Mouse (Mus musculus) erythroblast, embryonic 14.5 days (primary cell): ENCODE data around the gene Gfpt2.

Source experiments
- GATA1 ChIP-seq: IDR thresholded peaks from 2 replicates; pipeline ENCODE4 v1.6.1; 2012; ENCODE audit warnings: low read length, inconsistent platforms, mixed read lengths
- TAL1 ChIP-seq: IDR thresholded peaks from 3 replicates; pipeline ENCODE4 v1.6.1; 2012; ENCODE audit warnings: low read length, inconsistent platforms, mixed read lengths

DNA sequence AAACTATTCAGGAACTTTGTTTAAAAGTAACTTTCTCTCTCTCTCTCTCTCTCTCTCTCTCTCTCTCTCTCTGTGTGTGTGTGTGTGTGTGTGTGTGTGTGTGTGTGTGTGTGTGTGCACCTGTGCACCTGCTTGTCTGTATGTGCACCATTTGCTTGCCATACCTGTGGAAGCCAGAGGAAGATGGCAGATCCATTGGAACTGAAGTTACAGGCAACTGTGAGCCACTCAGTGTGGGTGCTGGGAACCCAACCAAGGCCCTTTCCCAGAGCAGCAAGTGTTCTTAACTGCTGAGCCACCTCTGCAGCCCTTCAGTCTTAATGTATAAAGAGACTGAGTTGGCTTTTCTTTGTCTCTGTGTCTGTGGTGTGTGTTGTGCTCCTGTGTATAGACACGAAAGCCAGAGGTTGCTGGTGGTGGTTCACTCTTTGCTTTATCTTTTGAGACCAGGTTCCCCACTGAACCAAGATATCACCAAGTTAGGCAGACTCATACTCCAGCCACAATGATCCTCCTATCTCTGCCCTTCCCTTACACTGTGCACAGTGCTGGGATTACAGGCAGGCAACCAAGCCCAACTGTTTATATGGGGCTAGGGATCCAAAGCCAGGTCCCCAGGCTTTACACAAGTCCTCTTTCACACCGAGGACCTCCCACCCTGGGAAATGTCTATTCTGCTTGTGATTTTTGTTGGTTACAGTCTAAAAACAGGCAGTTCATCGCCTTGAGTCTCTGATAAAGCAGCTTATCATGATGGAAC is 28.4 kb upstream of the Gfpt2 start:
- TF ChIP-seq GATA1 (no peak), TAL1 (no peak)
